Mouse (Mus musculus) lung, adult 2 months (tissue): ENCODE results near the gene Cd34.

Source experiments
- CTCF ChIP-seq: fragments of 200-500 bp; IDR thresholded peaks from 2 replicates; pipeline ENCODE4 v1.5.1; 2011; ENCODE audit warnings: mild to moderate bottlenecking, low read length, control low read depth; ENCODE audit not compliant: insufficient read depth
- POLR2A ChIP-seq: fragments of 200-500 bp; IDR thresholded peaks from 2 replicates; pipeline ENCODE4 v1.6.1; 2011; ENCODE audit warnings: low read depth, mild to moderate bottlenecking, control low read depth, low read length, borderline replicate concordance; ENCODE audit errors: extremely low read depth

DNA sequence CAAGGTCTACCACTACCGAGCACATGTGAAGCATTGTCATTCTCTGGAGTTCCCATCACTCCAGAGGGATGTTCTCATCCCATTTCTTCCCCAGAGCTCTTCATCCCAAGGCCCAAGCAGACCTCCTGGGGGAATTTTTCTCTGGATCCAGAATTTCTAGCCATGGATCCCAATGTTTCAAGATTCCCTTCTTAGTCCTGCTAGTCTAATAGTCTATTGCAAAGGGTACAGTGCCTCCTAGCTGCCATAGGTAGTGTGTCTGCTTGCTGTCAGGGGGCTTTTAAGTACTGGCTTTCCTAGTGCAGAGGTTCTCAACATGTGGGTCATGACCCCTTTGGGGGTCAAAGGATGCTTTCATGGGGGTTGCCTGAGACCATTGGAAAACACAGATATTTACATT is 14.3 kb downstream of the Cd34 start:
- TF ChIP-seq CTCF (no peak), POLR2A (no peak)
